Mouse (Mus musculus): ENCODE results near the gene Rasl10b. TPM values are rescaled to one million over a fixed set of nuclear protein-coding genes. Genes with fewer than 3 reads are reported as not detected.

Rasl10b gene
- polyA plus RNA-seq, 1 experiment from 2014 or later, result 7.9 TPM

DNA sequence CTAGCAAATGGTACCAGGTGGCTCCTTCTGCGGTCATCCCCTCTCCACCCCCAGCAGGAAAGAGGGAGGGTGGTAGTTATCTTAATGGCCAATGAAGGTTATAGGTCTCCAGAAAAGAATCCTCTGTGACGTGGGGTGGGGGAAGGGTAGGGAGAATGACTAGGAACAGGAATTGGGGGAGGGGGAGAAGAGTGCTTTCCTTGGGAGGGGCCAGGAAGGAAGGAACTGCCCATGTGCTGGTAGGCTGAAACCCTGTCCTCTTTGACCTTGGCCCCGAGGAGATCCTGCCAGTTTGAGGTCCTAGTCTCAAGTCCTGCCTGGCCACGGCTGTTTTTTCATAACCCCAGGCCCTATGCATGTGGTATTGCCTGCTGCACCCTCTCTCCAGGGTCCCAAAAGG lies 40.4 kb downstream of the Rasl10b start:
- 71% methylated on average over 4 of the region's 4 CpGs for WGBS
- Histone ChIP-seq H3K4me2 (ENCODE audit: low read length) (no peak overlapping the region), H3K9ac (ENCODE audit: low read length) (no peak overlapping the region), H3K27me3 (replicated peaks; ENCODE audit: control insufficient read depth, insufficient read depth, low read length) (peaks cover 13% of the 10 kb centered on the region), H3K9me3 (replicated peaks; ENCODE audit: control insufficient read depth, low read length) (no peaks in the 10 kb centered on the region), H3K4me3 (ENCODE audit: low read depth, low read length) (no peak overlapping the region), H3K36me3 (ENCODE audit: control insufficient read depth, insufficient read depth, low read length) (no peaks in the 10 kb centered on the region), H3K4me1 (ENCODE audit: control insufficient read depth, insufficient read depth, low read length) (peaks cover 10% of the 10 kb centered on the region; the same call in 1 of the 2 replicates), H3K27ac (ENCODE audit: low read depth, low read length) (no peak overlapping the region; the same call in 1 of the 2 replicates)
- ATAC-seq, result no peak
- DNase-seq (ENCODE audit: low spot score), result no peak

DNA sequence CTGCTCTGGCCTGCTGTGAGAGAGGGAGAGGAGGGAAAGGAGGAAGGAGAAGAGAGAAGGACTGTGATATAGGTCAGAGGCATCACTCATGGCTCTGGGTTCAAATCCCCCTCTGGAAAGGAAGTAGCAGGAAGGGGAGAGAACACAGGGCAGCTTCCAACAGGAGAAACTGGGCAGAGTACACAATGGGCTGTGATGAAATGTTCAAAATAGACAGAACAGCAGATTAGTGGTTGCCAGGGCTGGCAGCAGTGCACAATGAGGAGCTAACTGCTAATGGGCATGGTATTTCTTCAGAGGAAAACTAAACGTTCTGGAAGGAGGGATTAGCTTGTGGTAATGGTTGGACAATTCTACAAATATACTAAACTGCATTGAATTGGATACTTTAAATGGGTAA lies 41.6 kb downstream of the Rasl10b start:
- no peak overlapping the region for H3K9ac ChIP-seq (ENCODE audit: low read length)
- H3K4me3 ChIP-seq (ENCODE audit: low read depth, low read length), result no peak overlapping the region
- no peak overlapping the region for H3K27ac ChIP-seq (ENCODE audit: low read depth, low read length)
- H3K4me2 ChIP-seq (ENCODE audit: low read length), result no peak overlapping the region
- 12% methylated on average over 1 of the region's 1 CpGs for WGBS
- DNase-seq (ENCODE audit: low spot score) (no peak), ATAC-seq (no peak)
- no peaks in the 10 kb centered on the region for H3K36me3 ChIP-seq (ENCODE audit: control insufficient read depth, insufficient read depth, low read length)
- no peaks in the 10 kb centered on the region for H3K9me3 ChIP-seq (replicated peaks; ENCODE audit: control insufficient read depth, low read length)
- H3K4me1 ChIP-seq (ENCODE audit: control insufficient read depth, insufficient read depth, low read length), result peaks cover 7% of the 10 kb centered on the region; the same call in 1 of the 2 replicates
- H3K27me3 ChIP-seq (replicated peaks; ENCODE audit: control insufficient read depth, insufficient read depth, low read length), result peaks cover under 1% of the 10 kb centered on the region; the same call in 1 of the 2 replicates

DNA sequence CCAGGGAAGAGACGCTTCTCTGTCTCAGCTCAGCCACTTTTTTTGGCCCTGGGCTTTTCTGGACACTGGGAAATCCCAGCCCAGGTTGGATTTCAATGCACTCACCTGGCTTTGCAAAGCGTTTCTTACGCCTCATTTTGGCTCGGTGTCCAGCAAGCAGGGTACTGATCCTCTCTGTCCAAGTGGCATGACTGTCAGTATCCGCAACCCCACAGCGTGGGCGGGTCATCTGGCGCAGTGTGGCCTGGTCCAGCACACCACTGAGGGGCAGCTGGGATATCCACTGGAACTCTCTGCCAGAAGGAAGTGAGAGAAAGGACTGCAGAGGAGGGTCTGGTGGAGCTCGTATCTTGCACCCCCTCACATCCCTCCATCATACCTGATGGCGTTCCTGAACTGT lies 42.3 kb downstream of the Rasl10b start:
- Histone ChIP-seq H3K27ac (ENCODE audit: low read depth, low read length) (no peak overlapping the region), H3K4me1 (ENCODE audit: control insufficient read depth, insufficient read depth, low read length) (peaks cover 7% of the 10 kb centered on the region; the same call in 1 of the 2 replicates), H3K4me3 (ENCODE audit: low read depth, low read length) (no peak overlapping the region), H3K4me2 (ENCODE audit: low read length) (no peak overlapping the region), H3K9me3 (replicated peaks; ENCODE audit: control insufficient read depth, low read length) (no peaks in the 10 kb centered on the region), H3K36me3 (ENCODE audit: control insufficient read depth, insufficient read depth, low read length) (no peaks in the 10 kb centered on the region), H3K27me3 (replicated peaks; ENCODE audit: control insufficient read depth, insufficient read depth, low read length) (no peaks in the 10 kb centered on the region), H3K9ac (ENCODE audit: low read length) (no peak overlapping the region)
- DNase-seq (ENCODE audit: low spot score) (no peak), ATAC-seq (no peak)
- WGBS, result 86% methylated on average over 10 of the region's 10 CpGs

DNA sequence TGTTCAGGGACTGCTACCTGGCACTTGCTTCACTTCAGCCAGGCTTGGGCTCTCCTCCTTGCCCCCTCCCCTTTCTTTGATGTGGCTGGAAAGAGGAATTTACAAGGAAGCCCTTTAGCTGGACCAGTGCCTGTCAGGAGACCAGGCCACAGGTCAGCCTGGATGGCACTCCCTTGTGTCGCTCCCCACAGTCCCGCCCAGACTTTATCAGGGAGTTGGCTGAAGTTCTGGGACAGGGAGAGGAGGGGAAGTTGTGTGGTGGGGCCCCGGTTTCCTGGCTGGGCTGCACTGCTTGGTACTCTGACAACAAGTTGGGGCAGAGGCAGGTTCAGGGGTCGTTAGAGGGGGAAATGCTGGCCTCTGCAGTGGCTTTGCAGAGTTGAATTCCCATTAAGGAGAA lies 45.6 kb downstream of the Rasl10b start:
- no peak overlapping the region for H3K27ac ChIP-seq (ENCODE audit: low read depth, low read length)
- no peak for DNase-seq (ENCODE audit: low spot score)
- WGBS, result 32% methylated on average over 4 of the region's 4 CpGs
- H3K9ac ChIP-seq (ENCODE audit: low read length), result no peak overlapping the region
- H3K4me3 ChIP-seq (ENCODE audit: low read depth, low read length), result no peak overlapping the region
- no peak for ATAC-seq
- H3K4me2 ChIP-seq (ENCODE audit: low read length), result no peak overlapping the region
- no peaks in the 10 kb centered on the region for H3K36me3 ChIP-seq (ENCODE audit: control insufficient read depth, insufficient read depth, low read length)
- no peaks in the 10 kb centered on the region for H3K27me3 ChIP-seq (replicated peaks; ENCODE audit: control insufficient read depth, insufficient read depth, low read length)
- H3K9me3 ChIP-seq (replicated peaks; ENCODE audit: control insufficient read depth, low read length), result no peaks in the 10 kb centered on the region
- H3K4me1 ChIP-seq (ENCODE audit: control insufficient read depth, insufficient read depth, low read length), result no peaks in the 10 kb centered on the region; the same call in 1 of the 2 replicates

DNA sequence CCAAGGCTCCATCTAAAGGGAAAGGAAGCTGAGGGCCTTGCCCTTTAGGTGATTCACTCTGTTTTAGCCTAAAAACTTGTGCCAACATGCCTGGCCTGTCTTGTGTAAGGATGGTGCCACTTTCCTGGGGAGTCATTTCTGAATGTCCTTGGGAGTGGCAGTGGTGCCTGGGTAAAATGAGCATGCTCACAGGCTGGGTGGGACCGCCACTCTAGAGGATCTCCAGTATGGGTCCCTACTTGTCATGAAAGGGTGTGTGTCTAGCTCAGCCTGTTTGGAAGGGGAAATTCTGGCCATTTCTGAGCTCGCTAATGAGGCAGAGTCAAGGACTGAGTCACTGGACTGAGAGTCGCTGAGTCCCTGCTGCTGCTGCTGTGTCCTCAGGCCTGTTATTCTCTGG lies 46.7 kb downstream of the Rasl10b start:
- H3K9me3 ChIP-seq (replicated peaks; ENCODE audit: control insufficient read depth, low read length), result no peaks in the 10 kb centered on the region
- DNase-seq (ENCODE audit: low spot score) (no peak), ATAC-seq (no peak)
- H3K27ac ChIP-seq (ENCODE audit: low read depth, low read length), result no peak overlapping the region; the same call in 1 of the 2 replicates
- no peak overlapping the region for H3K4me3 ChIP-seq (ENCODE audit: low read depth, low read length)
- H3K27me3 ChIP-seq (replicated peaks; ENCODE audit: control insufficient read depth, insufficient read depth, low read length), result 0 out of 2 replicates have a peak, but pooled peaks cover 3% of the 10 kb centered on the region
- no peaks in the 10 kb centered on the region for H3K36me3 ChIP-seq (ENCODE audit: control insufficient read depth, insufficient read depth, low read length)
- no peak overlapping the region for H3K4me2 ChIP-seq (ENCODE audit: low read length)
- H3K9ac ChIP-seq (ENCODE audit: low read length), result no peak overlapping the region
- H3K4me1 ChIP-seq (ENCODE audit: control insufficient read depth, insufficient read depth, low read length), result no peaks in the 10 kb centered on the region; the same call in 1 of the 2 replicates
- WGBS, result 72% methylated on average over 3 of the region's 3 CpGs

DNA sequence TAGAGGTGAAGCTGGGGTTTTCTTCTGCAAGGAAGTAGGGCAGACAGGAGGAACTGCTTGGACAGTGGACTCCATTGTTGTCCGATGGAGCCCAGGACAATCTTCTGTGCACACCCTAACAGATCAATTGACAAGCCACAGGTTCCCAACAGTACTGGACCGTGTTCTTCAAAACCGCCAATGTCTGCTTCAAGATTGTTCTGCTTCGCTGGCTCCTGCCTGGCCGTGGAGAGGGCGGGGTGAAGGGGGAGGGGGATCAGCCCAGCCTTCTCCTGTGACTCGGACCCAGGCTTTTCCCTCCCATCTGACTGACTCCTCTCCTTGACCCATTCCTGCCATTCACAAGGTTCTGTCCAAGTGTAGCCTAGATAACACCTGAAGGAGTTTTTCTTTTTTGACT lies 48.3 kb downstream of the Rasl10b start:
- H3K4me1 ChIP-seq (ENCODE audit: control insufficient read depth, insufficient read depth, low read length), result no peaks in the 10 kb centered on the region; the same call in 1 of the 2 replicates
- 31% methylated on average over 7 of the region's 7 CpGs for WGBS
- ATAC-seq (no peak), DNase-seq (ENCODE audit: low spot score) (no peak)
- no peaks in the 10 kb centered on the region for H3K36me3 ChIP-seq (ENCODE audit: control insufficient read depth, insufficient read depth, low read length)
- no peaks in the 10 kb centered on the region for H3K9me3 ChIP-seq (replicated peaks; ENCODE audit: control insufficient read depth, low read length)
- H3K9ac ChIP-seq (ENCODE audit: low read length), result no peak overlapping the region
- no peak overlapping the region for H3K27ac ChIP-seq (ENCODE audit: low read depth, low read length)
- no peak overlapping the region for H3K4me2 ChIP-seq (ENCODE audit: low read length)
- peaks cover 5% of the 10 kb centered on the region; the same call in 1 of the 2 replicates for H3K27me3 ChIP-seq (replicated peaks; ENCODE audit: control insufficient read depth, insufficient read depth, low read length)
- no peak overlapping the region for H3K4me3 ChIP-seq (ENCODE audit: low read depth, low read length)

DNA sequence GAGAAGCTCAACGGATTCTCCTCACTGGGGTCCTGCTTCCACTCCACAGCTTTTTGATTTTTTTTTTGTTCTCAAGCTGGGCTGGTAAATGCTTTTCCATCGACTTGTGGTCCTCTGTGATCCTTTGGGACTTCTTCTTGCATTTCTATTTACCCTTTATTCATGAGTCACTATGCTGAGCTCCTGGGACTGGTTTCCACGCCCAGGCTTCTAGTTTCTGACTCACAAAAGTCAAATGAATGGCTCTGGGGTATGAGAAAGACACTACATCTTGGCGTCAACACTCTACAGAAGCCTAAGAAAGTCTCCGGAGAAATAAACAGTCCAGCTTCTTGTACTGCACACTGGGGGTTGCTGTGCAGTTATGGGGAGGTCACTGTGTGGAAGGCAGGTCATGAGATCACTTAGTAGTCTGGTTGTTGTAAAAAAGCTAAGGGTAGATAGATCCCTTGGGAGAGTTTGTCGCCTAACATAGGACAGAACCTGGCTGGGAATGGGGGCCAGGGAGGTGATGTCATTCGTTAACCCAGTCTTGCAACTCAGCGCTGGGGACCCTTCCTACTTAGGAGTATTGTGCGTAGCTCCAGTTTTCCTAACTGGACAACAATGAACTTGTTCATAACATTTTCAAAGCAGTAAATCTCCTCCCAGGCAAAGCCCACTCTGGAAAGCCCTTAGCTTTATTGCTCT lies 49.1 kb downstream of the Rasl10b start:
- H3K36me3 ChIP-seq (ENCODE audit: control insufficient read depth, insufficient read depth, low read length), result no peaks in the 10 kb centered on the region
- no peak overlapping the region for H3K4me2 ChIP-seq (ENCODE audit: low read length)
- 54% methylated on average over 9 of the region's 9 CpGs for WGBS
- no peak overlapping the region for H3K4me3 ChIP-seq (ENCODE audit: low read depth, low read length)
- DNase-seq (ENCODE audit: low spot score) (no peak), ATAC-seq (no peak)
- H3K27me3 ChIP-seq (replicated peaks; ENCODE audit: control insufficient read depth, insufficient read depth, low read length), result peaks cover 11% of the 10 kb centered on the region; the same call in 1 of the 2 replicates
- no peaks in the 10 kb centered on the region for H3K9me3 ChIP-seq (replicated peaks; ENCODE audit: control insufficient read depth, low read length)
- no peak overlapping the region for H3K9ac ChIP-seq (ENCODE audit: low read length)
- no peak overlapping the region for H3K27ac ChIP-seq (ENCODE audit: low read depth, low read length)
- H3K4me1 ChIP-seq (ENCODE audit: control insufficient read depth, insufficient read depth, low read length), result no peaks in the 10 kb centered on the region; the same call in 1 of the 2 replicates

DNA sequence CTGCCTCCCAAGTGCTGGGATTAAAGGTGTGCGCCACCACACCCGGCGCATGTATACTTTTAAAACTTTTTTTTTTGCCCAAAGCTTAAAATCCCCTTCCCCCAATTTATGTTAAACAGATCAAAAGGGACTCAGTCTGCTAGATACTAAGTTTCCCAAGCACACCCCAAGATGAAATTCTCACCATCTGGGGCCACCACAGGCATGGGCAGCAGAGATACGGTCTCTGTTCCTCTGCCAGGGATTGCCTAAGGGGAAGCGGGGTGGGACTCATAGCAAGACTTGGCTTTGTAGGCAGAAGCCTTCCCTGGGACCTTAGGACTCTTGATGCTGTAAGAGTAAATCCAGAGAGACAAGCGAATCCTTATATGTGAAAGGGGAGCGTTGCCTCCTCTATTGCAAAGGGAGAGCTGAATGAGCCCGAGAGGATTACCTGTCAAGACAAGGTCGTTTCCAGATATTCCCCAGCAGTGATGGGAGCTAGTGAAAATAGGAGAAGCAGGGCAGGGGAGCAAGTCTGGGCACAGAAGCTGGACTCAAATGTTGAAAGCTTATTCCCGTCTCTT lies 52.6 kb downstream of the Rasl10b start:
- Histone ChIP-seq H3K4me2 (ENCODE audit: low read length) (no peak overlapping the region), H3K4me3 (ENCODE audit: low read depth, low read length) (no peak overlapping the region)

DNA sequence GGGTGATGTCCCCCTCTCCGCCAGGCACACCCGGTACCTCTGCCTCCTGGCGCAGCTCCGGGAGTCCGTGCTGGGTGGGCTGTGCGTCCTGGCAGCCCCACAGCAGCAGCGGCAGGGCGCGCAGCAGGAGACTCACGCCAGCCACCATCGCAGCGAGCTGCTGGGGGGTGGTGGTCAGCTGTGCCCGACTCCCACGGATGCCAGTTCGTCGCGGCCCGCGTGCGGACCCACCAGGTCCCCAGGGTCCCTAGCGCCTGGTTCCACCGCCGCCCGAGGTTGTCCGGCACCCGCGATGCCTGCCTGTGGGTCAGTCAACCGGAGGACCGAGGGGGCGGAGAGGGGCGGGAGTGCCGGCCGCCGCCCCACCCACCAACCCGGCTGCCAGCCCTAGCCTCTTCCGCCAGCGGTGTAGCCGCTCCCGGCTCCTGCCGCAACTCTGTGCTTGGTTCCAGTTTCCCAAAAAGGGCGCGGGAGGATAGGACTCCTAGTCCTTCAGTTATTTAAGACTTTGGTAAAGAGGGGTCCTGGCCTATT lies 53.8 kb downstream of the Rasl10b start, which contains the start of gene Mmp28:
Gene Mmp28 (minus strand): TSS at position 361 of the 534 bp plus-strand sequence.
- DNase-seq (ENCODE audit: low spot score), result no peak
- Histone ChIP-seq H3K4me1 (ENCODE audit: control insufficient read depth, insufficient read depth, low read length) (peaks cover 8% of the 10 kb centered on the region; the same call in 1 of the 2 replicates), H3K36me3 (ENCODE audit: control insufficient read depth, insufficient read depth, low read length) (no peaks in the 10 kb centered on the region), H3K4me2 (ENCODE audit: low read length) (peak within 1 kb of the TSS; percentile 90), H3K9ac (ENCODE audit: low read length) (peak within 1 kb of the TSS; percentile 68), H3K4me3 (ENCODE audit: low read depth, low read length) (peak within 1 kb of the TSS; percentile 41), H3K27ac (ENCODE audit: low read depth, low read length) (no peak within 1 kb of the TSS), H3K9me3 (replicated peaks; ENCODE audit: control insufficient read depth, low read length) (no peaks in the 10 kb centered on the region), H3K27me3 (replicated peaks; ENCODE audit: control insufficient read depth, insufficient read depth, low read length) (peaks cover 21% of the 10 kb centered on the region)
- no peak; the same call in 1 of the 2 replicates for ATAC-seq
- WGBS, result under 1% methylated on average over 37 of the region's 42 CpGs

More for the DNA sequence above, 52.6 kb downstream of the Rasl10b start:
- Histone ChIP-seq H3K27ac (ENCODE audit: low read depth, low read length) (no peak overlapping the region), H3K36me3 (ENCODE audit: control insufficient read depth, insufficient read depth, low read length) (no peaks in the 10 kb centered on the region), H3K4me1 (ENCODE audit: control insufficient read depth, insufficient read depth, low read length) (peaks cover under 1% of the 10 kb centered on the region; the same call in 1 of the 2 replicates), H3K27me3 (replicated peaks; ENCODE audit: control insufficient read depth, insufficient read depth, low read length) (peaks cover 21% of the 10 kb centered on the region), H3K9me3 (replicated peaks; ENCODE audit: control insufficient read depth, low read length) (no peaks in the 10 kb centered on the region), H3K9ac (ENCODE audit: low read length) (no peak overlapping the region)
- 71% methylated on average over 10 of the region's 10 CpGs for WGBS
- no peak for DNase-seq (ENCODE audit: low spot score)
- no peak for ATAC-seq

Measured in forebrain, embryonic 14.5 days (tissue).